Mouse (Mus musculus): ENCODE results near the gene Pip4k2c. TPM values are rescaled to one million over a fixed set of nuclear protein-coding genes. Genes with fewer than 3 reads are reported as not detected.

Pip4k2c gene
- polyA plus RNA-seq, 1 experiment from 2014 or later: 18.4 TPM

- H3K9ac ChIP-seq (ENCODE audit: low read depth, low read length): no peak overlapping the region
- no peaks in the 10 kb centered on the region for H3K27me3 ChIP-seq (ENCODE audit: control insufficient read depth, insufficient read depth, low read depth, low read length)
- H3K9me3 ChIP-seq (replicated peaks; ENCODE audit: control insufficient read depth, low read length, poor library complexity, severe bottlenecking): no peaks in the 10 kb centered on the region
- peaks cover 14% of the 10 kb centered on the region for H3K36me3 ChIP-seq (ENCODE audit: control insufficient read depth, insufficient read depth, low read length)
- no peak overlapping the region for H3K4me2 ChIP-seq (ENCODE audit: low read length)
- ATAC-seq: no peak
- WGBS: 90% methylated on average over 12 of the region's 12 CpGs
- no peak overlapping the region for H3K27ac ChIP-seq (ENCODE audit: low read length)
- no peak overlapping the region for H3K4me3 ChIP-seq (ENCODE audit: low read depth, low read length)
- no peaks in the 10 kb centered on the region for H3K4me1 ChIP-seq (ENCODE audit: control insufficient read depth, insufficient read depth, low read length)
Measured at GRCm38 (mm10) chr10:127230693-127231092, 19.3 kb upstream of the Pip4k2c start.

- no peak overlapping the region for H3K27ac ChIP-seq (ENCODE audit: low read length)
- H3K27me3 ChIP-seq (ENCODE audit: control insufficient read depth, insufficient read depth, low read depth, low read length): no peaks in the 10 kb centered on the region
- H3K9me3 ChIP-seq (replicated peaks; ENCODE audit: control insufficient read depth, low read length, poor library complexity, severe bottlenecking): no peaks in the 10 kb centered on the region
- peaks cover 14% of the 10 kb centered on the region for H3K36me3 ChIP-seq (ENCODE audit: control insufficient read depth, insufficient read depth, low read length)
- no peak overlapping the region for H3K4me2 ChIP-seq (ENCODE audit: low read length)
- 23% methylated on average over 4 of the region's 4 CpGs for WGBS
- no peak overlapping the region for H3K9ac ChIP-seq (ENCODE audit: low read depth, low read length)
- peak; percentile 56; the same call in 1 of the 2 replicates for ATAC-seq
- H3K4me1 ChIP-seq (ENCODE audit: control insufficient read depth, insufficient read depth, low read length): no peaks in the 10 kb centered on the region
- no peak overlapping the region for H3K4me3 ChIP-seq (ENCODE audit: low read depth, low read length)
Measured at GRCm38 (mm10) chr10:127228897-127229296, 17.5 kb upstream of the Pip4k2c start.

- WGBS: 86% methylated on average over 8 of the region's 8 CpGs
- Histone ChIP-seq H3K36me3 (ENCODE audit: control insufficient read depth, insufficient read depth, low read length) (peaks cover 14% of the 10 kb centered on the region), H3K4me1 (ENCODE audit: control insufficient read depth, insufficient read depth, low read length) (no peaks in the 10 kb centered on the region)
Measured at GRCm38 (mm10) chr10:127227163-127227562, 15.8 kb upstream of the Pip4k2c start.

GRCm38 (mm10) chr10:127226318-127226895 is 15.0 kb upstream of the Pip4k2c start:
- WGBS: 66% methylated on average over 8 of the region's 8 CpGs
- no peak overlapping the region for H3K4me3 ChIP-seq (ENCODE audit: low read depth, low read length)
- ATAC-seq: no peak
- H3K9me3 ChIP-seq (replicated peaks; ENCODE audit: control insufficient read depth, low read length, poor library complexity, severe bottlenecking): no peaks in the 10 kb centered on the region
- no peaks in the 10 kb centered on the region for H3K27me3 ChIP-seq (ENCODE audit: control insufficient read depth, insufficient read depth, low read depth, low read length)
- H3K27ac ChIP-seq (ENCODE audit: low read length): no peak overlapping the region
- no peaks in the 10 kb centered on the region for H3K4me1 ChIP-seq (ENCODE audit: control insufficient read depth, insufficient read depth, low read length)
- peaks cover 14% of the 10 kb centered on the region for H3K36me3 ChIP-seq (ENCODE audit: control insufficient read depth, insufficient read depth, low read length)
- H3K4me2 ChIP-seq (ENCODE audit: low read length): no peak overlapping the region
- H3K9ac ChIP-seq (ENCODE audit: low read depth, low read length): no peak overlapping the region

More at GRCm38 (mm10) chr10:127227163-127227562, 15.8 kb upstream of the Pip4k2c start:
- no peak for ATAC-seq
- Histone ChIP-seq H3K4me2 (ENCODE audit: low read length) (no peak overlapping the region), H3K27ac (ENCODE audit: low read length) (no peak overlapping the region), H3K9me3 (replicated peaks; ENCODE audit: control insufficient read depth, low read length, poor library complexity, severe bottlenecking) (no peaks in the 10 kb centered on the region), H3K27me3 (ENCODE audit: control insufficient read depth, insufficient read depth, low read depth, low read length) (no peaks in the 10 kb centered on the region), H3K4me3 (ENCODE audit: low read depth, low read length) (no peak overlapping the region), H3K9ac (ENCODE audit: low read depth, low read length) (no peak overlapping the region)

- Histone ChIP-seq H3K4me1 (ENCODE audit: control insufficient read depth, insufficient read depth, low read length) (no peaks in the 10 kb centered on the region), H3K27ac (ENCODE audit: low read length) (no peak overlapping the region), H3K9me3 (replicated peaks; ENCODE audit: control insufficient read depth, low read length, poor library complexity, severe bottlenecking) (no peaks in the 10 kb centered on the region), H3K4me2 (ENCODE audit: low read length) (no peak overlapping the region), H3K27me3 (ENCODE audit: control insufficient read depth, insufficient read depth, low read depth, low read length) (no peaks in the 10 kb centered on the region), H3K36me3 (ENCODE audit: control insufficient read depth, insufficient read depth, low read length) (peaks cover 12% of the 10 kb centered on the region), H3K9ac (ENCODE audit: low read depth, low read length) (0 out of 2 replicates have a peak overlapping the region, but pooled peaks have one; percentile 4), H3K4me3 (ENCODE audit: low read depth, low read length) (no peak overlapping the region)
- 31% methylated on average over 10 of the region's 10 CpGs for WGBS
- no peak for ATAC-seq
Measured at GRCm38 (mm10) chr10:127225732-127226131, 14.3 kb upstream of the Pip4k2c start.

- ATAC-seq: no peak
- Histone ChIP-seq H3K4me3 (ENCODE audit: low read depth, low read length) (no peak overlapping the region), H3K9ac (ENCODE audit: low read depth, low read length) (no peak overlapping the region), H3K4me1 (ENCODE audit: control insufficient read depth, insufficient read depth, low read length) (no peaks in the 10 kb centered on the region), H3K9me3 (replicated peaks; ENCODE audit: control insufficient read depth, low read length, poor library complexity, severe bottlenecking) (no peaks in the 10 kb centered on the region), H3K27me3 (ENCODE audit: control insufficient read depth, insufficient read depth, low read depth, low read length) (no peaks in the 10 kb centered on the region), H3K27ac (ENCODE audit: low read length) (no peak overlapping the region), H3K36me3 (ENCODE audit: control insufficient read depth, insufficient read depth, low read length) (peaks cover 9% of the 10 kb centered on the region), H3K4me2 (ENCODE audit: low read length) (no peak overlapping the region)
- 23% methylated on average over 6 of the region's 6 CpGs for WGBS
Measured at GRCm38 (mm10) chr10:127225213-127225612, 13.8 kb upstream of the Pip4k2c start.

GRCm38 (mm10) chr10:127218339-127218738 is 7.0 kb upstream of the Pip4k2c start:
- no peak overlapping the region for H3K4me2 ChIP-seq (ENCODE audit: low read length)
- H3K4me3 ChIP-seq (ENCODE audit: low read depth, low read length): no peak overlapping the region
- no peaks in the 10 kb centered on the region for H3K4me1 ChIP-seq (ENCODE audit: control insufficient read depth, insufficient read depth, low read length)
- no peak for ATAC-seq
- H3K27ac ChIP-seq (ENCODE audit: low read length): no peak overlapping the region
- no peaks in the 10 kb centered on the region for H3K36me3 ChIP-seq (ENCODE audit: control insufficient read depth, insufficient read depth, low read length)
- H3K9ac ChIP-seq (ENCODE audit: low read depth, low read length): no peak overlapping the region
- WGBS: 93% methylated on average over 2 of the region's 2 CpGs
- no peaks in the 10 kb centered on the region for H3K27me3 ChIP-seq (ENCODE audit: control insufficient read depth, insufficient read depth, low read depth, low read length)
- no peaks in the 10 kb centered on the region for H3K9me3 ChIP-seq (replicated peaks; ENCODE audit: control insufficient read depth, low read length, poor library complexity, severe bottlenecking)

- no peak for ATAC-seq
- H3K4me3 ChIP-seq (ENCODE audit: low read depth, low read length): no peak overlapping the region
- no peaks in the 10 kb centered on the region for H3K9me3 ChIP-seq (replicated peaks; ENCODE audit: control insufficient read depth, low read length, poor library complexity, severe bottlenecking)
- no peaks in the 10 kb centered on the region for H3K27me3 ChIP-seq (ENCODE audit: control insufficient read depth, insufficient read depth, low read depth, low read length)
- H3K27ac ChIP-seq (ENCODE audit: low read length): no peak overlapping the region
- no peaks in the 10 kb centered on the region for H3K36me3 ChIP-seq (ENCODE audit: control insufficient read depth, insufficient read depth, low read length)
- no peaks in the 10 kb centered on the region for H3K4me1 ChIP-seq (ENCODE audit: control insufficient read depth, insufficient read depth, low read length)
- H3K9ac ChIP-seq (ENCODE audit: low read depth, low read length): no peak overlapping the region
- H3K4me2 ChIP-seq (ENCODE audit: low read length): no peak overlapping the region
Measured at GRCm38 (mm10) chr10:127217177-127217576, 5.8 kb upstream of the Pip4k2c start.

- no peak overlapping the region for H3K4me2 ChIP-seq (ENCODE audit: low read length)
- no peak overlapping the region for H3K27ac ChIP-seq (ENCODE audit: low read length)
- no peaks in the 10 kb centered on the region for H3K9me3 ChIP-seq (replicated peaks; ENCODE audit: control insufficient read depth, low read length, poor library complexity, severe bottlenecking)
- no peaks in the 10 kb centered on the region for H3K27me3 ChIP-seq (ENCODE audit: control insufficient read depth, insufficient read depth, low read depth, low read length)
- H3K36me3 ChIP-seq (ENCODE audit: control insufficient read depth, insufficient read depth, low read length): no peaks in the 10 kb centered on the region
- no peak overlapping the region for H3K4me3 ChIP-seq (ENCODE audit: low read depth, low read length)
- WGBS: 96% methylated on average over 11 of the region's 11 CpGs
- no peak for ATAC-seq
- H3K4me1 ChIP-seq (ENCODE audit: control insufficient read depth, insufficient read depth, low read length): no peaks in the 10 kb centered on the region
- H3K9ac ChIP-seq (ENCODE audit: low read depth, low read length): no peak overlapping the region
Measured at GRCm38 (mm10) chr10:127216456-127216855, 5.1 kb upstream of the Pip4k2c start.

Measured in midbrain, embryonic 16.5 days (tissue).